Mouse (Mus musculus) stomach, postnatal 0 days (tissue): ENCODE results near the gene Dst. TPM values are rescaled to one million over a fixed set of nuclear protein-coding genes. Genes with fewer than 3 reads are reported as not detected.

ENCODE experiments used
- ATAC-seq: fragments of 200-750 bp; cut with Nextera tagmentation; 2 replicates; pipeline ENCODE4 v1.8.0; 2017; ENCODE audit not compliant: low FRiP score, low TSS enrichment
- DNase-seq: peaks from one replicate; pipeline ENCODE4 v3.0.0-alpha.2; 2016; ENCODE audit warnings: low spot score
- H3K27ac ChIP-seq: fragments of 300-500 bp; sonication (generic); replicated peaks from 2 replicates; pipeline ENCODE4 v1.5.1; 2014; ENCODE audit warnings: mild to moderate bottlenecking, control low read depth
- H3K27me3 ChIP-seq: fragments of 300-500 bp; sonication (generic); 2 replicates; pipeline ENCODE4 v1.6.1; 2014; ENCODE audit warnings: low read length; ENCODE audit not compliant: control insufficient read depth, insufficient read depth
- H3K36me3 ChIP-seq: fragments of 300-500 bp; sonication (generic); 2 replicates; pipeline ENCODE4 v1.6.1; 2014; ENCODE audit warnings: low read length, mixed read lengths; ENCODE audit not compliant: control insufficient read depth, insufficient read depth
- H3K4me1 ChIP-seq: fragments of 300-500 bp; sonication (generic); replicated peaks from 2 replicates; pipeline ENCODE4 v1.6.1; 2014; ENCODE audit warnings: antibody characterized with exemption; ENCODE audit not compliant: control insufficient read depth, insufficient read depth
- H3K4me2 ChIP-seq: fragments of 300-500 bp; sonication (generic); replicated peaks from 2 replicates; pipeline ENCODE4 v1.6.1; 2014; ENCODE audit warnings: low read depth, mild to moderate bottlenecking, control low read depth, moderate library complexity
- H3K4me3 ChIP-seq: fragments of 300-500 bp; sonication (generic); 2 replicates; pipeline ENCODE4 v1.5.1; 2014; ENCODE audit warnings: low read depth, low read length, control low read depth
- H3K9ac ChIP-seq: fragments of 300-500 bp; sonication (generic); 2 replicates; pipeline ENCODE4 v1.6.1; 2014; ENCODE audit warnings: mild to moderate bottlenecking, low read length, control low read depth, mixed read lengths
- H3K9me3 ChIP-seq: fragments of 300-500 bp; sonication (generic); 2 replicates; pipeline ENCODE4 v1.6.1; 2016; ENCODE audit warnings: low read length; ENCODE audit not compliant: control insufficient read depth
- CTCF ChIP-seq: IDR thresholded peaks from 2 replicates; pipeline ENCODE4 v1.5.1; 2016; ENCODE audit warnings: antibody characterized with exemption, low read depth, mild to moderate bottlenecking, moderate library complexity
- EP300 ChIP-seq: optimal IDR thresholded peaks from 2 replicates; pipeline ENCODE3; 2016; ENCODE audit warnings: antibody characterized with exemption
- WGBS: fragments of 180-500 bp; shearing (Covaris S2); extraction: QIAGEN DNeasy Blood & Tissue Kit; methylation state at CpG from one replicate; pipeline ENCODE4 v1.1.7; 2014; 5-methylcytosine and 5-hydroxymethylcytosine counted together
- polyA plus RNA-seq: library from polyadenylated mRNA; unstranded; fragments of >200 nt; fragmentation: Nextera tagmentation; extraction: Ambion mirVana; gene quantifications from 2 replicates; pipeline ENCODE4 v1.2.1, GENCODE M21; 2015

Gene Dst
- polyA plus RNA-seq, 1 experiment from 2014 or later, result 16.4 TPM

DNA sequence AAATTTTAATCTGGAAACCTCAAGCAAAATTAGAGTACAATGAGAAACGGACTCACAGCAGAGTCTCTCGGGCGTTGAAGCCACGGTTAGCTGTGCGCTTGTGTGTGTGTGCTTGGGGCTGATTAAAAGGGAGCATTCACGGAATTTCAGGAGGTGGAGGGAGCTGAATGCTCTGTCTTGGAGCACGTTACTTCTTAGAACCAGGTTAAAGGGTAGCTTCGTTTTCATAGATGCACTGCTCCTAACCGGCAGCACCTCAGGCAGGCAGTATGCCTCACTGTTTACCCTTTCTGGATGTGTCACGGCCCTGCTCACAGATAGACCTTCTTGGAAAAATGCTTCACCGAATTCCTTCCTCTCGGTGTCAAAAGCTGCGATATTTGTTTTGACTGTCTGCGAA, 329.2 kb downstream of the Dst start:
- DNase-seq (peak; percentile 26), ATAC-seq (peak; percentile 55; the same call in 1 of the 2 replicates)
- peak overlapping the region; percentile 35 for H3K27ac ChIP-seq
- no peaks in the 10 kb centered on the region for H3K36me3 ChIP-seq
- TF ChIP-seq EP300, result no peak
- no peak for TF ChIP-seq CTCF
- H3K9ac ChIP-seq, result peak overlapping the region; percentile 65; the same call in 1 of the 2 replicates
- 18% methylated on average over 14 of the region's 14 CpGs for WGBS
- no peaks in the 10 kb centered on the region for H3K9me3 ChIP-seq
- H3K4me1 ChIP-seq, result 0 out of 2 replicates have a peak, but pooled peaks cover 2% of the 10 kb centered on the region
- peak overlapping the region; percentile 81 for H3K4me2 ChIP-seq
- H3K4me3 ChIP-seq, result peak overlapping the region; percentile 59
- no peaks in the 10 kb centered on the region for H3K27me3 ChIP-seq

DNA sequence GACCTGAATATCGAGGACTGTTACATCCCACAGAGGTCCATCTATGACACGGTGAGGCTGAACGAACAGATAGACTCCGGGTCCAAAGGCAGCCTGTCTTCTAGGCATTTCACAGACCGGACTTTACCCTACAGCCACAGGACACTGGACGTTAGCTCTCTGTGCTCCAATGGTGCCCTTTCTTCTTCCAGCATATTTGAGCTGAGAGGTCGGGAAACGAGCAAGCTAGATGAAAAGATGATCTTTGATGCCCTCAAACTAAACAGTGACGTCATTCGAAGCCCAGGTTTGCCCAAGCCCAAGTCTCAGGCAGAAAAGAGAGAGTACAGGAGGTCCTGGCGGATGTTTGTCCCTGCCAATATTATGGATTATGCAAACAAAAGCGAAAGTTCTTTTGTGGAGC, 329.7 kb downstream of the Dst start:
- no peaks in the 10 kb centered on the region for H3K9me3 ChIP-seq
- H3K4me1 ChIP-seq, result 0 out of 2 replicates have a peak, but pooled peaks cover 2% of the 10 kb centered on the region
- H3K9ac ChIP-seq, result peak overlapping the region; percentile 65
- TF ChIP-seq EP300, result no peak
- no peak for TF ChIP-seq CTCF
- peak overlapping the region; percentile 59 for H3K4me3 ChIP-seq
- DNase-seq (no peak), ATAC-seq (peak; percentile 46; the same call in 1 of the 2 replicates)
- H3K27ac ChIP-seq, result no peak overlapping the region
- H3K27me3 ChIP-seq, result no peaks in the 10 kb centered on the region
- WGBS, result 42% methylated on average over 12 of the region's 12 CpGs
- 0 out of 2 replicates have a peak, but pooled peaks cover under 1% of the 10 kb centered on the region for H3K36me3 ChIP-seq
- H3K4me2 ChIP-seq, result peak overlapping the region; percentile 81

DNA sequence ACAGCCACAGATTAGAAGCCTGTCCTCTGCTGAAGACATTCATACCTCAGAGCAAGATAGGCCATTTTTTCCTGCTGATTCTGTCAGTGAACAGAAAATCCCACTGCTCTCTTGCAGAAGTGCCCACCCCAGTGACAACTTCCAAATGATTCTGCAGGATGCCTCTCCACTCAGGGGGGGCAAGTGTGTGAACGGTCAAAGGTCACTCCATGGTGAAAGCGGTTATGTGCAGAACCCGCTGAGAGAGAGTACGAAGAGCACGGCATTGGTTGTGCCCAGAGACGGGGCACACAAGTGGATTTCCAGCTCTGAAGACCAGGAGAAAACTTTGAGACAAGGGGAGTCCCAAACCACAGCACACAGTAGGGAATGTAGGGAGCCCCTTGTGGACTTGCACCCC, 330.2 kb downstream of the Dst start:
- Histone ChIP-seq H3K9ac (peak overlapping the region; percentile 65; the same call in 1 of the 2 replicates), H3K4me3 (peak overlapping the region; percentile 59; the same call in 1 of the 2 replicates), H3K27me3 (no peaks in the 10 kb centered on the region), H3K9me3 (no peaks in the 10 kb centered on the region), H3K4me2 (peak overlapping the region; percentile 81), H3K27ac (no peak overlapping the region), H3K36me3 (peaks cover 6% of the 10 kb centered on the region; the same call in 1 of the 2 replicates), H3K4me1 (0 out of 2 replicates have a peak, but pooled peaks cover 2% of the 10 kb centered on the region)
- DNase-seq (no peak), ATAC-seq (no peak)
- WGBS, result 85% methylated on average over 6 of the region's 6 CpGs
- TF ChIP-seq EP300 (no peak), CTCF (no peak)

DNA sequence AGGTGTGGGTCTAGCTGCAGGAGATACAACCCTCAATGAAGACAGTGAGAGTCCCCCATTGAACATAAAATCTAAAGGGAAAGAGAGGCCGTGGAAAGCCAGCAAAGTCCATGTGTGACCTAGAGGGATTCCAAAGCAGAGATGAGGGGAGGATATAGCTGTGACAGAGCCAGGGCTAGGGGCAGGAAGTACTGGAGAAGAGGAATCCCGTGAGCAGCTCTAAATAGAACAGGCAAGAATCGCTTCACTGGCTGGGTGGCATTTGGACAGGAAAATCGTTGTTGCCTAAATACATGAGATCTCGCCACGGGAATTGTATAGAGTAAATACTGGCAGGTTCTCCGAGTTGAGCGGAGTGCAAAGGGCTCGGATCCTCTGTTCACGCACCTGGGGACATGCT, 336.7 kb downstream of the Dst start:
- no peak overlapping the region for H3K27ac ChIP-seq

DNA sequence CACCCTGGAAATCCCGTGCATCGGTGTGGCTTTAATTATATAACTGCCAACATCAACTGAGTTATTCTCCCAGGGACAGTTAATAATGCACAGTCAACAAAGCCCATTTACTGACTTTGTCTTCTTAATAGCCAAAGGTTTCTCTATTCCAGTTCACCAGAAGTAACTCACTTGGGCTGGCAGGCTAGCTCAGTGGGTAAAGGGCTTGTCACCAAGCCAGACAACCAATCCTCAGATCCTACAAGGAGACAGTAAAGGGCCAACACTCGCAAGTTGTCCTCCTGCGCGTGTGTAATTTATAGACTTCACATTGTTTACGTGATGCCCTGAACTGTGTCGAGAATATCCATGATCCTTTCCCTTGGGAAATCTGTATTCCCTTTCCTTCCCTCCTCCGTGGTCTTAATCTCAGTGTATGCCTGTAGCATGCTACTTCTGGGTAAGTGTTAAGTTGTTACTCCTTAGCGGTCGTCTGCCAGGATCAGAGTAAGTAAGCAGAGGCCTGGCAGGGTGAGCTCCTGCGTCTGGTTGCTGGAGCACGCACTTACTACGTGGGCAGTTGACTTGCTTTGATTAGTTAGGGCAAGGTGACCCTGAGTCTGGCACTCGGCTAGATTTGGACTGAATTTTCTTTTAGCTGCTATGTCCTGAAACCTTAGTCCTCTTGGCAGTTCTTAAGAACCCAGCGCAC, 338.1 kb downstream of the Dst start:
- H3K36me3 ChIP-seq, result peaks cover 30% of the 10 kb centered on the region
- DNase-seq, result no peak

More for the DNA sequence above, 336.7 kb downstream of the Dst start:
- no peak for DNase-seq
- WGBS, result 81% methylated on average over 10 of the region's 10 CpGs
- TF ChIP-seq CTCF (no peak), EP300 (no peak)
- Histone ChIP-seq H3K4me3 (no peak overlapping the region), H3K27me3 (no peaks in the 10 kb centered on the region), H3K9ac (no peak overlapping the region), H3K4me1 (no peaks in the 10 kb centered on the region), H3K9me3 (no peaks in the 10 kb centered on the region), H3K4me2 (no peak overlapping the region), H3K36me3 (peaks cover 26% of the 10 kb centered on the region)
- ATAC-seq, result no peak

DNA sequence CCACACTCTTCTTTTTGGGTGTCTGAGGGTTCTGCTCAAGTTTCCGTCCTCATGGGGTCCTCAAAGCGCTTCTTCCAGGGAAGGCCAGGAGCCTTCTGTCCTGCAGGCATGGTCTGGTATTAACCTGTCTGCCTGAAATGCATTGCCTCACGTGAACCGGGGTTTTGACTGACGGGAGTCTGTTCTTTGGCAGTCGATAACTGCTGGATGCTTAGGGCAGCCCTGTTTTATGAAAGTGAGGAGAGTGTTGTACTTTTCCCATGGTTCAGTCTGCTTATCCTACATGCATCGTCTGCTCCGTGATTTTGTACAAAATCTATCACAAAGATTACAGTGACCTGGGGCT, 338.6 kb downstream of the Dst start:
- Histone ChIP-seq H3K27me3 (no peaks in the 10 kb centered on the region), H3K4me3 (no peak overlapping the region), H3K4me1 (no peaks in the 10 kb centered on the region), H3K36me3 (peaks cover 30% of the 10 kb centered on the region), H3K9me3 (no peaks in the 10 kb centered on the region), H3K4me2 (no peak overlapping the region), H3K9ac (no peak overlapping the region), H3K27ac (no peak overlapping the region)
- TF ChIP-seq CTCF, result no peak
- no peak for TF ChIP-seq EP300
- ATAC-seq (no peak), DNase-seq (no peak)
- WGBS, result 93% methylated on average over 8 of the region's 8 CpGs

More for the DNA sequence above, 338.1 kb downstream of the Dst start:
- no peak for ATAC-seq
- no peaks in the 10 kb centered on the region for H3K9me3 ChIP-seq
- TF ChIP-seq EP300, result no peak
- no peak overlapping the region for H3K9ac ChIP-seq
- H3K4me2 ChIP-seq, result no peak overlapping the region
- 72% methylated on average over 15 of the region's 15 CpGs for WGBS
- no peaks in the 10 kb centered on the region for H3K4me1 ChIP-seq
- H3K27ac ChIP-seq, result no peak overlapping the region
- H3K27me3 ChIP-seq, result no peaks in the 10 kb centered on the region
- H3K4me3 ChIP-seq, result no peak overlapping the region
